Mouse (Mus musculus) layer of hippocampus, adult 2 months (tissue): ENCODE measurements around the gene Hnf4a. TPM values are rescaled to one million over a fixed set of nuclear protein-coding genes. Genes with fewer than 3 reads are reported as not detected.

ENCODE experiments used
- DNase-seq, 2 experiments: peaks; one replicate each; pipeline ENCODE4 v3.0.0; 2022; ENCODE audit warnings: low spot score in 2 of 2
- H3K27ac ChIP-seq: fragments of 200-600 bp; 2 replicates; pipeline ENCODE4 v1.8.1; 2022
- H3K4me3 ChIP-seq: fragments of 200-600 bp; 2 replicates; pipeline ENCODE4 v1.8.1; 2022; ENCODE audit warnings: mild to moderate bottlenecking
- CTCF ChIP-seq: fragments of 200-600 bp; conservative IDR thresholded peaks from 2 replicates; pipeline ENCODE4 v1.8.1; 2022; ENCODE audit warnings: antibody characterized with exemption, mild to moderate bottlenecking, moderate library complexity
- total RNA-seq, 2 experiments: library from RNA; stranded (reverse); gene quantifications; 2 replicates each; pipeline ENCODE4 v1.2.3; 2021

Gene Hnf4a
- total RNA-seq, 2 experiments from 2014 or later, result not detected

- DNase-seq, result no peak
- no peak for TF ChIP-seq CTCF
- Histone ChIP-seq H3K27ac (no peak overlapping the region), H3K4me3 (no peak overlapping the region)
Measured at GRCm38 (mm10) chr2:163574321-163574720, 67.7 kb downstream of the Hnf4a start.

- no peak overlapping the region for H3K4me3 ChIP-seq
- no peak for DNase-seq
- no peak for TF ChIP-seq CTCF
- H3K27ac ChIP-seq, result no peak overlapping the region
Measured at GRCm38 (mm10) chr2:163575248-163575647, 68.6 kb downstream of the Hnf4a start.

- no peak for DNase-seq
- TF ChIP-seq CTCF, result no peak
- no peak overlapping the region for H3K27ac ChIP-seq
- H3K4me3 ChIP-seq, result no peak overlapping the region
Measured at GRCm38 (mm10) chr2:163577986-163578385, 71.4 kb downstream of the Hnf4a start.

GRCm38 (mm10) chr2:163580069-163580945 lies 73.7 kb downstream of the Hnf4a start:
- TF ChIP-seq CTCF, result no peak
- no peak overlapping the region for H3K4me3 ChIP-seq
- H3K27ac ChIP-seq, result no peak overlapping the region
- no peak for DNase-seq

- TF ChIP-seq CTCF, result no peak
- Histone ChIP-seq H3K27ac (no peak overlapping the region), H3K4me3 (no peak overlapping the region)
- DNase-seq, result no peak
Measured at GRCm38 (mm10) chr2:163583226-163584087, 76.8 kb downstream of the Hnf4a start.

GRCm38 (mm10) chr2:163584088-163584426 lies 77.4 kb downstream of the Hnf4a start:
- DNase-seq, result no peak
- no peak for TF ChIP-seq CTCF
- H3K27ac ChIP-seq, result no peak overlapping the region
- no peak overlapping the region for H3K4me3 ChIP-seq

GRCm38 (mm10) chr2:163586384-163587261 lies 80.0 kb downstream of the Hnf4a start:
- DNase-seq, result no peak
- TF ChIP-seq CTCF, result peak; percentile 86
- Histone ChIP-seq H3K4me3 (no peak overlapping the region), H3K27ac (no peak overlapping the region)

GRCm38 (mm10) chr2:163587506-163587905 lies 80.9 kb downstream of the Hnf4a start:
- Histone ChIP-seq H3K4me3 (no peak overlapping the region), H3K27ac (no peak overlapping the region)
- no peak for DNase-seq
- no peak for TF ChIP-seq CTCF

- TF ChIP-seq CTCF, result no peak
- H3K27ac ChIP-seq, result no peak overlapping the region
- H3K4me3 ChIP-seq, result no peak overlapping the region
- no peak for DNase-seq
Measured at GRCm38 (mm10) chr2:163590211-163590610, 83.6 kb downstream of the Hnf4a start.

- Histone ChIP-seq H3K4me3 (no peak overlapping the region), H3K27ac (no peak overlapping the region)
- DNase-seq, result no peak
- no peak for TF ChIP-seq CTCF
Measured at GRCm38 (mm10) chr2:163590996-163591395, 84.4 kb downstream of the Hnf4a start.

- no peak for DNase-seq
- no peak overlapping the region for H3K4me3 ChIP-seq
- peak; percentile 75 for TF ChIP-seq CTCF
- H3K27ac ChIP-seq, result no peak overlapping the region
Measured at GRCm38 (mm10) chr2:163592084-163592483, 85.5 kb downstream of the Hnf4a start.

GRCm38 (mm10) chr2:163593636-163594282 lies 87.2 kb downstream of the Hnf4a start:
- Histone ChIP-seq H3K27ac (no peak overlapping the region), H3K4me3 (no peak overlapping the region)
- no peak for TF ChIP-seq CTCF
- DNase-seq, result no peak
